Mouse (Mus musculus) liver, embryonic 14.5 days (tissue): ENCODE results near the gene Uox. TPM values are rescaled to one million over a fixed set of nuclear protein-coding genes. Genes with fewer than 3 reads are reported as not detected.

ENCODE experiments used
- ATAC-seq: fragments of 200-750 bp; cut with Nextera tagmentation; 2 replicates; pipeline ENCODE4 v1.8.0; 2017; ENCODE audit warnings: moderate number of reproducible peaks, mild to moderate bottlenecking, moderate library complexity; ENCODE audit not compliant: insufficient read depth
- DNase-seq, 3 experiments: peaks; one replicate each; pipeline ENCODE4 v3.0.0-alpha.2; 2012 to 2013; ENCODE audit warnings: low read depth in 3 of 3, low spot score in 3 of 3
- H3K27ac ChIP-seq: fragments of 300-500 bp; sonication (generic); 2 replicates; pipeline ENCODE4 v1.5.1; 2014; ENCODE audit warnings: moderate library complexity, mild to moderate bottlenecking, control low read depth, inconsistent platforms
- H3K27me3 ChIP-seq: fragments of 300-500 bp; sonication (generic); 2 replicates; pipeline ENCODE4 v1.6.1; 2014; ENCODE audit warnings: mild to moderate bottlenecking, low read length, moderate library complexity; ENCODE audit not compliant: control insufficient read depth, insufficient read depth
- H3K36me3 ChIP-seq: fragments of 300-500 bp; sonication (generic); replicated peaks from 2 replicates; pipeline ENCODE4 v1.6.1; 2014; ENCODE audit warnings: low read depth; ENCODE audit not compliant: control insufficient read depth, insufficient read depth
- H3K4me1 ChIP-seq, 2 experiments: fragments of 200-500 bp in 1 of 2; fragments of 300-500 bp in 1 of 2; sonication (generic) in 1 of 2; replicated peaks; 2 replicates each; pipeline ENCODE4 v1.6.1; 2012 to 2014; ENCODE audit warnings: antibody characterized with exemption in 1 of 2, inconsistent platforms in 1 of 2, low read length in 1 of 2; ENCODE audit not compliant: control insufficient read depth in 2 of 2, insufficient read depth in 2 of 2
- H3K4me2 ChIP-seq: fragments of 300-500 bp; sonication (generic); 2 replicates; pipeline ENCODE4 v1.6.1; 2014; ENCODE audit warnings: low read depth, mild to moderate bottlenecking, control low read depth, moderate library complexity
- H3K4me3 ChIP-seq, 2 experiments: fragments of 200-500 bp in 1 of 2; fragments of 300-500 bp in 1 of 2; sonication (generic) in 1 of 2; 2 replicates each; pipeline ENCODE4 v1.5.1; 2012 to 2014; ENCODE audit warnings: low read depth in 2 of 2, low read length in 2 of 2, mild to moderate bottlenecking in 2 of 2, control low read depth in 1 of 2, inconsistent platforms in 1 of 2, moderate library complexity in 1 of 2; ENCODE audit not compliant: insufficient read depth in 1 of 2
- H3K9ac ChIP-seq: fragments of 300-500 bp; sonication (generic); replicated peaks from 2 replicates; pipeline ENCODE4 v1.6.1; 2014; ENCODE audit warnings: mild to moderate bottlenecking, control low read depth, moderate library complexity
- H3K9me3 ChIP-seq: fragments of 300-500 bp; sonication (generic); 2 replicates; pipeline ENCODE4 v1.6.1; 2016; ENCODE audit warnings: low read length, mixed read lengths; ENCODE audit not compliant: control insufficient read depth
- CTCF ChIP-seq: IDR thresholded peaks from 2 replicates; pipeline ENCODE4 v1.5.1; 2016; ENCODE audit warnings: antibody characterized with exemption, low read depth, control low read depth
- EP300 ChIP-seq: IDR thresholded peaks from 2 replicates; pipeline ENCODE4 v1.6.1; 2016; ENCODE audit warnings: antibody characterized with exemption, low read depth
- WGBS: fragments of 180-500 bp; shearing (Covaris S2); extraction: QIAGEN DNeasy Blood & Tissue Kit; methylation state at CpG from one replicate; pipeline ENCODE4 v1.1.7; 2014; ENCODE audit not compliant: insufficient replicate concordance; 5-methylcytosine and 5-hydroxymethylcytosine counted together
- polyA plus RNA-seq, 2 experiments: library from polyadenylated mRNA; depleted of rRNA in 1 of 2; stranded (reverse) in 1 of 2; unstranded in 1 of 2; fragments of >200 nt; fragmentation: Nextera tagmentation in 1 of 2; extraction: Ambion mirVana in 1 of 2; gene quantifications; 2 replicates each; pipeline versions ENCODE4 v1.2.1 to v1.2.3; 2012 to 2014

Uox gene
- polyA plus RNA-seq, 2 experiments, result 4.3 to 6.4 TPM

DNA sequence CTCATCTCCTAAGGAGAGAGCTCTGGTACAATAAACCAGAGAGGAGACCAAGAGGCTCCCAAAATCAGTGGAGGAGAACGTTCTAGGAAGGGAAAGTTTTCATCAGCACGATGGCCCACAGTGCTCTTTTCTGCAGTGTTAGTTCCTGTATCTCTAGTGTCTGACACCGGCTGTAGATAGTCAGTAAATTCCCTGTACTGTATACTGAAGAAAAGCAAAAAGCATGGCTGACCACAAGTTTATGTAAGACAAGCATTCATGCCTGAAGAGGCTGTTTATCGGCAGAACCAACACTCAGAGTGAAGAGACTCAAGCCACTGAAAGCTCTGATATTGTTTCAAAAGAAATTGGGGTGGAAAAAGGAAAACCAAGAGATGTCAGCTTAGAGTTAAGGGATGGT lies 13.3 kb downstream of the Uox start:
- DNase-seq (no peak), ATAC-seq (no peak)
- Histone ChIP-seq H3K4me2 (no peak overlapping the region), H3K9ac (no peak overlapping the region), H3K36me3 (no peaks in the 10 kb centered on the region), H3K27me3 (no peaks in the 10 kb centered on the region), H3K27ac (no peak overlapping the region), H3K4me3 (no peak overlapping the region), H3K9me3 (no peaks in the 10 kb centered on the region), H3K4me1 (0 out of 4 replicates have a peak, but pooled peaks cover 0 to 2% of the 10 kb centered on the region in 2 experiments)
- 46% methylated on average over 4 of the region's 4 CpGs for WGBS
- no peak for TF ChIP-seq EP300
- no peak for TF ChIP-seq CTCF

DNA sequence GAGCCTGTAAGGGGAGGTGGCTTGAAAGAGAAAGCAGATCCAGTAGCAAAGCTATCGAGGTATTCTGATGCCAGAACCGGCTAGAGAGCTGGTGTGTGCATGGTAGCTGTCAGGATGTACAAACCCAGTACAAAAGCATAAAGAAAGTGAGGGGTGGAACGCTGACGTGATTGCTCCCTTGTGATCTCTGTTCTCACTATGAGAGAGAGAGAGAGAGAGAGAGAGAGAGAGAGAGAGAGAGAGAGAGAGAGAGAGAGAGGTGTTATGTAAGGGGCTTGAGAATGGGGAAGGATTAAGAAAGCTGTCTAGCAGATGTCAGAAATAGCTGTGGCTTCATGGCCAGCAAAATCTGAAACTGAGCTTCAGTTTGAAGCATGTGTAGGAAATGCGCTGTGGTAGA lies 13.7 kb downstream of the Uox start:
- Histone ChIP-seq H3K4me1 (0 out of 4 replicates have a peak, but pooled peaks cover 0 to 2% of the 10 kb centered on the region in 2 experiments), H3K27me3 (no peaks in the 10 kb centered on the region), H3K9ac (no peak overlapping the region), H3K4me2 (no peak overlapping the region), H3K9me3 (no peaks in the 10 kb centered on the region), H3K27ac (no peak overlapping the region), H3K36me3 (no peaks in the 10 kb centered on the region), H3K4me3 (no peak overlapping the region)
- ATAC-seq (no peak), DNase-seq (no peak)
- WGBS, result 50% methylated on average over 5 of the region's 5 CpGs
- TF ChIP-seq EP300 (no peak), CTCF (no peak)

GRCm38 (mm10) chr3:146586616-146587015 lies 16.4 kb downstream of the Uox start:
- no peak overlapping the region for H3K9ac ChIP-seq
- H3K27ac ChIP-seq, result no peak overlapping the region
- no peaks in the 10 kb centered on the region for H3K36me3 ChIP-seq
- ATAC-seq, result no peak
- no peaks in the 10 kb centered on the region for H3K9me3 ChIP-seq
- H3K4me2 ChIP-seq, result no peak overlapping the region
- no peak overlapping the region for H3K4me3 ChIP-seq
- H3K4me1 ChIP-seq, result peaks cover 0 to 4% of the 10 kb centered on the region in 2 experiments; a peak in 1 of 4 replicates
- WGBS, result 86% methylated on average over 14 of the region's 14 CpGs
- no peaks in the 10 kb centered on the region for H3K27me3 ChIP-seq
- DNase-seq, result no peak
- TF ChIP-seq CTCF (no peak), EP300 (no peak)

GRCm38 (mm10) chr3:146589523-146589922 lies 19.3 kb downstream of the Uox start:
- no peak for TF ChIP-seq CTCF
- TF ChIP-seq EP300, result no peak
- Histone ChIP-seq H3K9me3 (no peaks in the 10 kb centered on the region), H3K9ac (no peak overlapping the region), H3K36me3 (no peaks in the 10 kb centered on the region), H3K4me3 (no peak overlapping the region), H3K4me2 (no peak overlapping the region), H3K27ac (no peak overlapping the region), H3K4me1 (peaks cover 0 to 2% of the 10 kb centered on the region in 2 experiments; a peak in 1 of 4 replicates), H3K27me3 (no peaks in the 10 kb centered on the region)
- ATAC-seq, result peak; percentile 23; the same call in 1 of the 2 replicates
- DNase-seq, result no peak
- 72% methylated on average over 6 of the region's 6 CpGs for WGBS

DNA sequence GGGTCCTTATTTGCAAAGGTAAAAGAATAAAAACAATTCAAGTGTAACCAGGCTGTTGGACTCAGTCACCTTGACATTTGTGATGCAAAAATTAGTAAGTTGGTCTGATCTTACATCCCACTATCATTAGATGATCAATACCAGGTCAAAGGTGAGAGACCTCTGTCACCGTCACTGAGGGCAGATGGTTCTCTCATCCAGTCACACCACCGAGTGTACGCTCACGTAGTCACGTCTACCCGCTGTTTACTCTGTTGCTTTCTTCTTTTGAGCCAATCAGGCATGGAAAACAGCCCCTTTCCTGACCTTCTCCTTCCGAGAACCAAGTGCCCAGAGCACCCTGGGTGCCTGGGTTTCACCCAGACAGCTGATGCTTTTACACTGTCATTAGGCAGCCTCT lies 20.9 kb downstream of the Uox start:
- H3K4me3 ChIP-seq, result no peak overlapping the region
- no peaks in the 10 kb centered on the region for H3K36me3 ChIP-seq
- H3K27me3 ChIP-seq, result no peaks in the 10 kb centered on the region
- H3K27ac ChIP-seq, result no peak overlapping the region
- H3K9ac ChIP-seq, result no peak overlapping the region
- H3K4me2 ChIP-seq, result no peak overlapping the region
- ATAC-seq, result peak; percentile 52
- peak in 1 of 3 experiments; percentile 25 for DNase-seq
- H3K4me1 ChIP-seq, result peaks cover 0 to 2% of the 10 kb centered on the region in 2 experiments; a peak in 1 of 4 replicates
- H3K9me3 ChIP-seq, result no peaks in the 10 kb centered on the region
- TF ChIP-seq CTCF (no peak), EP300 (no peak)
- 73% methylated on average over 7 of the region's 7 CpGs for WGBS
